Mouse (Mus musculus): Measurements from ENCODE around the gene Cdh13.
A peak's percentile ranks its signal among the peaks of the same experiment; 100 is the strongest.

Gene Cdh13

GRCm38 (mm10) chr8:118797127-118797526 is 513.6 kb downstream of the Cdh13 start:
- DNase-seq (ENCODE audit: low spot score in 2 of 2): no peak

- DNase-seq (ENCODE audit: low spot score in 2 of 2): no peak
Observed at GRCm38 (mm10) chr8:118803168-118803567, 519.6 kb downstream of the Cdh13 start.

GRCm38 (mm10) chr8:118809660-118810059 is 526.1 kb downstream of the Cdh13 start:
- DNase-seq (ENCODE audit: low spot score in 2 of 2): no peak

GRCm38 (mm10) chr8:118815055-118815454 is 531.5 kb downstream of the Cdh13 start:
- DNase-seq (ENCODE audit: low spot score in 2 of 2): peak; percentile 20 to 49

- DNase-seq (ENCODE audit: low spot score in 2 of 2): no peak
Observed at GRCm38 (mm10) chr8:118826761-118827160, 543.2 kb downstream of the Cdh13 start.

- DNase-seq (ENCODE audit: low spot score in 2 of 2): no peak
Observed at GRCm38 (mm10) chr8:118827726-118828125, 544.2 kb downstream of the Cdh13 start.

- DNase-seq (ENCODE audit: low spot score in 2 of 2): peak; percentile 31 to 35
Observed at GRCm38 (mm10) chr8:118830291-118830690, 546.8 kb downstream of the Cdh13 start.

GRCm38 (mm10) chr8:118831026-118831425 is 547.5 kb downstream of the Cdh13 start:
- DNase-seq (ENCODE audit: low spot score in 2 of 2): no peak

- DNase-seq (ENCODE audit: low spot score in 2 of 2): no peak
Observed at GRCm38 (mm10) chr8:118838801-118839200, 555.3 kb downstream of the Cdh13 start.

GRCm38 (mm10) chr8:118845690-118846089 is 562.2 kb downstream of the Cdh13 start:
- no peak for DNase-seq (ENCODE audit: low spot score in 2 of 2)

GRCm38 (mm10) chr8:118848021-118848420 is 564.5 kb downstream of the Cdh13 start:
- DNase-seq (ENCODE audit: low spot score in 2 of 2): no peak

- DNase-seq (ENCODE audit: low spot score in 2 of 2): peak in 1 of 2 experiments; percentile 31
Observed at GRCm38 (mm10) chr8:118849515-118849914, 566.0 kb downstream of the Cdh13 start.

GRCm38 (mm10) chr8:118850381-118850780 is 566.8 kb downstream of the Cdh13 start:
- DNase-seq (ENCODE audit: low spot score in 2 of 2): peak; percentile 15 to 78

GRCm38 (mm10) chr8:118851361-118851760 is 567.8 kb downstream of the Cdh13 start:
- DNase-seq (ENCODE audit: low spot score in 2 of 2): no peak

- DNase-seq (ENCODE audit: low spot score in 2 of 2): no peak
Observed at GRCm38 (mm10) chr8:118852861-118853260, 569.3 kb downstream of the Cdh13 start.

- DNase-seq (ENCODE audit: low spot score in 2 of 2): no peak
Observed at GRCm38 (mm10) chr8:118854656-118855055, 571.1 kb downstream of the Cdh13 start.

GRCm38 (mm10) chr8:118866332-118866731 is 582.8 kb downstream of the Cdh13 start:
- no peak for DNase-seq (ENCODE audit: low spot score in 2 of 2)

GRCm38 (mm10) chr8:118870711-118871110 is 587.2 kb downstream of the Cdh13 start:
- DNase-seq (ENCODE audit: low spot score in 2 of 2): no peak

- peak; percentile 30 to 53 for DNase-seq (ENCODE audit: low spot score in 2 of 2)
Observed at GRCm38 (mm10) chr8:118879939-118880825, 596.6 kb downstream of the Cdh13 start.

- DNase-seq (ENCODE audit: low spot score in 2 of 2): no peak
Observed at GRCm38 (mm10) chr8:118884296-118884695, 600.8 kb downstream of the Cdh13 start.

GRCm38 (mm10) chr8:118884988-118885387 is 601.5 kb downstream of the Cdh13 start:
- no peak for DNase-seq (ENCODE audit: low spot score in 2 of 2)

GRCm38 (mm10) chr8:118902402-118902801 is 618.9 kb downstream of the Cdh13 start:
- DNase-seq (ENCODE audit: low spot score in 2 of 2): no peak

GRCm38 (mm10) chr8:118916513-118916912 is 633.0 kb downstream of the Cdh13 start:
- no peak for DNase-seq (ENCODE audit: low spot score in 2 of 2)

All from left cerebral cortex, adult 9 months (tissue).